Mouse (Mus musculus) induced T-regulatory cell, adult 2 months (primary cell): Measurements from ENCODE around the gene Tns1.
A peak's percentile ranks its signal among the peaks of the same experiment; 100 is the strongest.

Experiments used
- DNase-seq: peaks from one replicate; pipeline ENCODE4 v3.0.0-alpha.2; 2012; ENCODE audit warnings: low read depth

Gene Tns1

GRCm38 (mm10) chr1:73954614-73955013 lies 169.6 kb downstream of the Tns1 start:
- DNase-seq, result no peak

GRCm38 (mm10) chr1:73954015-73954408 lies 170.2 kb downstream of the Tns1 start:
- no peak for DNase-seq

GRCm38 (mm10) chr1:73953317-73954014 lies 170.8 kb downstream of the Tns1 start:
- DNase-seq, result no peak

- DNase-seq, result no peak
Measured at GRCm38 (mm10) chr1:73952598-73952997, 171.7 kb downstream of the Tns1 start.

GRCm38 (mm10) chr1:73951178-73951577 lies 173.1 kb downstream of the Tns1 start:
- no peak for DNase-seq

- no peak for DNase-seq
Measured at GRCm38 (mm10) chr1:73948757-73949156, 175.5 kb downstream of the Tns1 start.

GRCm38 (mm10) chr1:73947525-73948304 lies 176.5 kb downstream of the Tns1 start:
- peak; percentile 31 for DNase-seq

GRCm38 (mm10) chr1:73946701-73947100 lies 177.5 kb downstream of the Tns1 start:
- DNase-seq, result no peak

GRCm38 (mm10) chr1:73944393-73944792 lies 179.9 kb downstream of the Tns1 start:
- DNase-seq, result no peak

GRCm38 (mm10) chr1:73943667-73944289 lies 180.5 kb downstream of the Tns1 start:
- no peak for DNase-seq

- DNase-seq, result no peak
Measured at GRCm38 (mm10) chr1:73943255-73943654, 181.0 kb downstream of the Tns1 start.

- DNase-seq, result no peak
Measured at GRCm38 (mm10) chr1:73942243-73942642, 182.0 kb downstream of the Tns1 start.

- DNase-seq, result no peak
Measured at GRCm38 (mm10) chr1:73941697-73942096, 182.6 kb downstream of the Tns1 start.

- DNase-seq, result peak; percentile 74
Measured at GRCm38 (mm10) chr1:73940491-73941204, 183.6 kb downstream of the Tns1 start.

- DNase-seq, result no peak
Measured at GRCm38 (mm10) chr1:73938597-73938996, 185.7 kb downstream of the Tns1 start.

GRCm38 (mm10) chr1:73937805-73938204 lies 186.4 kb downstream of the Tns1 start:
- no peak for DNase-seq

- DNase-seq, result peak; percentile 63
Measured at GRCm38 (mm10) chr1:73936537-73936936, 187.7 kb downstream of the Tns1 start.

- DNase-seq, result peak; percentile 53
Measured at GRCm38 (mm10) chr1:73935442-73936080, 188.7 kb downstream of the Tns1 start.

GRCm38 (mm10) chr1:73933146-73933490 lies 191.1 kb downstream of the Tns1 start:
- no peak for DNase-seq

- no peak for DNase-seq
Measured at GRCm38 (mm10) chr1:73932421-73933145, 191.7 kb downstream of the Tns1 start.

- no peak for DNase-seq
Measured at GRCm38 (mm10) chr1:73931851-73932250, 192.4 kb downstream of the Tns1 start.
